Mouse (Mus musculus) left cerebral cortex, adult 2 months (tissue): ENCODE measurements around the gene Olfr1508. TPM values are rescaled to one million over a fixed set of nuclear protein-coding genes. Genes with fewer than 3 reads are reported as not detected.
"Not testable (repeated sequence)": the region's sequence is repeated elsewhere in the genome, so short reads cannot be mapped to it uniquely, and the experiment has no call there.

Experiments
- DNase-seq, 2 experiments: peaks; one replicate each; pipeline ENCODE4 v3.0.0; 2021 to 2022; ENCODE audit warnings: low spot score in 2 of 2, mixed read lengths in 1 of 2; ENCODE audit errors: extremely low spot score in 1 of 2
- H3K27ac ChIP-seq: fragments of 200-600 bp; 2 replicates; pipeline ENCODE4 v1.8.1; 2022
- H3K4me3 ChIP-seq: fragments of 200-600 bp; 2 replicates; pipeline ENCODE4 v1.8.1; 2022
- CTCF ChIP-seq: fragments of 200-600 bp; IDR thresholded peaks from 2 replicates; pipeline ENCODE4 v1.8.1; 2022; ENCODE audit warnings: antibody characterized with exemption, mild to moderate bottlenecking, moderate library complexity
- intact Hi-C: fragments of 180-260 bp; cut with DNase I; formaldehyde crosslinking; loops from one replicate; pipeline ENCODE4 v1.15.1; 2025
- long read RNA-seq, 2 experiments: library from polyadenylated mRNA; stranded (forward); transcript quantifications; one replicate each; pipeline ENCODE4 v2.0.0; 2021; ENCODE audit warnings: borderline mapping rate in 2 of 2
- total RNA-seq, 2 experiments: library from RNA; stranded (reverse); gene quantifications; 2 replicates each; pipeline ENCODE4 v1.2.3; 2021

Olfr1508 gene
- total RNA-seq, result not detected
- long read RNA-seq, experiment 1, result 0 reads
- long read RNA-seq, experiment 2, result 0 reads

DNA sequence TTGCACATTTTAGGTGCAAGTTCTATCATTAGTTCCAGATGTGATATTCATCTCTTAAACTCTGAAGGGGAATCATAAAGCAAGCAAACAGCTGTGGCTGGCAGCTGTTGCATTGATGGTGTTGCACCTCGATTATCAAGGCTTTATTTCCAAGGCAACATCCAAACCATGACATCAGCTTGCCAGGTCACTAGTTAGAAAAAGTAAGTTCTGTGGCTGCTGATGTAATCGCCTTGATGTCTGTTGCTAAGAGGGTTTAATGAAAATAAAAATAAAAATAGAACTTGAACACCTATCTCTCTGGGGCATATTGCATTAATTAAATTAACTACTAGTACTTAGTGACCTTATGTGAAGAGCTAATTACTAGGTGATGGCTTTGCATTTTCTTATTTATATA, at the start of gene Olfr1508:
TSS of gene Olfr1508 (minus strand) at position 101 of the 400 bp plus-strand sequence.
- no peak for DNase-seq
- intact Hi-C loops, result no loop called here

DNA sequence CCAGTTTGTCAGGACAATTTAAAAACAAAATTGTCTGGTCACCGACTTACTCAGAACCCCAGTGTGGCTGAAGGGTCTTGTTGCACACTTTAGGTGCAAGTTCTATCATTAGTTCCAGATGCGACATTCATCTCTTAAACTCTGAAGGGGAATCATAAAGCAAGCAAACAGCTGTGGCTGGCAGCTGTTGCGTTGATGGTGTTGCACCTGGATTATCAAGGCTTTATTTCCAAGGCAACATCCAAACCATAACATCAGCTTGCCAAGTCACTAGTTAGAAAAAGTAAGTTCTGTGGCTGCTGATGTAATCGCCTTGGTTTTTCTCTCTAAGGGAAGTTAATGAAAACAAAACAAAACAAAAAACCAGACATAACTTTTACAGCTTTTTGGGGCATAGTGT, 28.2 kb upstream of the Olfr1508 start, which contains the start of gene Olfr1507:
TSS of gene Olfr1507 (minus strand) at position 234 of the 400 bp plus-strand sequence.
- Histone ChIP-seq H3K4me3 (no peak within 1 kb of the TSS), H3K27ac (no peak within 1 kb of the TSS)
- intact Hi-C loops, result no loop called here
- TF ChIP-seq CTCF, result no peak
- no peak for DNase-seq

More for the DNA sequence above, at the start of gene Olfr1508:
- no peak for TF ChIP-seq CTCF
- no peak within 1 kb of the TSS for H3K27ac ChIP-seq
- H3K4me3 ChIP-seq, result no peak within 1 kb of the TSS

DNA sequence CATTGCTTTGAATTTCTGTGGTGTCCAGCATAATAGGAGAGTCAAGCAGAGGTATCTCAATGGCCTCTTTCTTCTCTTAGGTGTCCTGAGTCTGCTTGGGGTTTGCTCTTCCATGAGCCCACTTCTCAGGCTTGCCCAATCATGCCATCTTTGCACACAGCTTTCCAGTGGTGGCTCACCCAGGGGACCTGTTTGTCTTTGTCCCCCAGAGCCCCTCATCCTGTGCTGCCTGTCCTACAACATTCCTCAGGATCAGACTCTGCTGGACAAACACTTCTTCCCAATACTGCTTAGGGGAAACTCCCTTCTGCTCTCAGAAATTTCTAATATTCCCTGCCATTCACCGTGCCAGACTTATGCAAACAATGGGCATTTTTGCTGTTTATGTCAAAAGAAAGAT, 1.6 kb downstream of the Olfr1508 start:
- intact Hi-C loops, result no loop called here
- no peak for DNase-seq
- no peak overlapping the region for H3K27ac ChIP-seq
- H3K4me3 ChIP-seq, result no peak overlapping the region
- no peak for TF ChIP-seq CTCF

DNA sequence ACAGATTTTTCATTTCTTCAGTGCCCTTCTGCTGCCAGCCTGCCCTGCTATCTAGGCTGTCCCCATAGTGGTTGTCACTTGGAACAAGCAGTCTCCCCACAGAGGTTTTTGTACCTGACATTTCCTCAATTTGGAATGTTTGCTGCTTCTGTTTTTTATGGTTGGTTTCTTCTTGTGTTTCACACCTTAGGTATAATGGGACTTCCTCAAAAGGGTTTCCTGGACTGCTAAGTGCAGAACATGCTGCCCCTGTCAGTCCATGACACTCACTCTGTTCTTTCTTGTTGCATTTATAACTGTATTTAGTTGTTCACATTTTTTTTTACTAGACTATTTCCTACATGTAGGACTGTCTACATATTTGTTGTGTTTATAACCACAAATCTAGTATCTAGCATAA, 5.4 kb downstream of the Olfr1508 start:
- Histone ChIP-seq H3K4me3 (no peak overlapping the region), H3K27ac (no peak overlapping the region)
- DNase-seq, result no peak
- intact Hi-C loops, result no loop called here
- no peak for TF ChIP-seq CTCF

DNA sequence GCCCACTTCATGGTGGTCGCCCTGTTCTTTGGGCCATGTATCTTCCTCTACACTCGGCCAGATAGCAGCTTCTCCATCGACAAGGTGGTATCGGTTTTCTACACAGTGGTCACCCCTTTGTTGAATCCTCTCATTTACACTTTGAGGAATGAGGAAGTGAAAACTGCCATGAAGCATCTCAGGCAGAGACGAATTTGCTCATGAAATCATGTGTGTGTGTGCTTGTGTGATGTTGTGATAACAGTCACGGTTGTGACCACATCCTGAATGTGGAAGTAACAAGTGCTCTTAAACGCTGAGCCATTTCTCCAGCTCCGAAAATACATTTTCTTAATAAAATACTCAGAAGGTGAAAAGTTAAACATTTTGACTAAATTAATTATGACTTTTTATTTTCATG, 16.2 kb downstream of the Olfr1508 start:
- DNase-seq, result no peak
- intact Hi-C loops, result no loop called here
- no peak for TF ChIP-seq CTCF
- no peak overlapping the region for H3K27ac ChIP-seq
- H3K4me3 ChIP-seq, result no peak overlapping the region

DNA sequence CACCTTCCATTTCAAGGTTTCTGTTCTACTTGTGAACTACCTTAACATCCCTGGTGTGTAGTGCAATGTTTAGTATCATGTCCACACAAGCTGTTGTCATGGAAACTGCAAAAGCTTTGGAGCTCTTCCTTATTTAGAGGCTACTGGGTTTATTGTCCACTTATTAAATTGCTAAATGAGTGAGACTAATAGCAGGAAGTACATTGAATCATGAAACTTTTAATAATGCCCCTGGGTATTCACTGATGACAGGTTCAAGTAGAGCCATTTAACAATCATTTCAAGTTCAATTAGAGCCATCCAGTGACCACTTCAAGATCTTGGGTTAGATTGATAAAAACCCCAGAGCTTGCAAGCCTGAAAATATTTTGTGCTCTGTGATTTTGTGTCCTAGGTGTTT, 24.6 kb downstream of the Olfr1508 start, which contains the start of gene Olfr1509:
TSS of gene Olfr1509 (plus strand) at position 301 of the 400 bp plus-strand sequence.
- intact Hi-C loops, result no loop called here
- Histone ChIP-seq H3K27ac (no peak within 1 kb of the TSS), H3K4me3 (no peak within 1 kb of the TSS)
- DNase-seq, result no peak
- TF ChIP-seq CTCF, result no peak

DNA sequence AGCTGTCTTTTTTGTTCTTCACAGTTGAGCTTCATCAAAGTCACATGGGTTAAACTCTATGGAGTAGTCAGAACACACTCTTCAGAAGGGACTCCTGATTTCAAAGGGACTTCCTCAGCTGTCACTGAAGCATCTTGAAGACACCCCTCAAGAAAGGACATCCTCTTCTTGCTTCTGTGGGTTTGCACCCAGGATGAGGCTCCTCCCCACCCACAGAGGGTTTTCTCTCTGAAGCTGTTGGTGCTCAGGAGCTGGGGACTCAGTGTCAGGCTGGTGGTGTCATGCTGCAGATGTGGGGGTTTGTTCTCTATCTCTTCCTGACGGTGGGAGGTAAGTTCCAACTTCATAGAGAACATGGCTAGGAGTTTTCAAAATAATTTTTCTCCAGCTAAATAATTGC, 39.6 kb downstream of the Olfr1508 start:
- Histone ChIP-seq H3K4me3 (no peak overlapping the region), H3K27ac (no peak overlapping the region)
- TF ChIP-seq CTCF, result no peak
- no peak for DNase-seq
- intact Hi-C loops, result no loop called here

DNA sequence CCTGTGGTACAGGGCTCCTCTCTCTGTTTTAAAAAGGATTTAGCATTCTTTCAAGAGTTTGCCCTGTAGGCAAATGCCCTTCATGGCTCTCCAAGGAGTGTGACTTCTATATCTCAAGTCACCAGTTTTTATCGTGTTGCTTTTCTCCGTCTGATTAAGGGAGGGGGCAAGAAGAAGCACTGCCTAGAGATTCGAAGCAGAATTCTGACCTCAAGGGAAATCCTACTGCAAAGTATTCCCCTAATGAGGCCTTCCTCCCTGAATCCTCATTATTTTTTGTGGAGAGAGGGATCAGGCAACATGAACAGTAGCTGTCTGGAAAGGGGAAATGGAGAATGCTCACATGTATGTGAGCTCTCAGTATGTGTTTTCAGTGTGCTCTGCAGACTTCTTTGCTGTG, 53.0 kb downstream of the Olfr1508 start, which contains the start of gene Olfr1510:
TSS of gene Olfr1510 (minus strand) at position 101 of the 400 bp plus-strand sequence.
- no peak for DNase-seq
- Histone ChIP-seq H3K4me3 (no peak within 1 kb of the TSS), H3K27ac (no peak within 1 kb of the TSS)
- TF ChIP-seq CTCF, result no peak
- intact Hi-C loops, result no loop called here

DNA sequence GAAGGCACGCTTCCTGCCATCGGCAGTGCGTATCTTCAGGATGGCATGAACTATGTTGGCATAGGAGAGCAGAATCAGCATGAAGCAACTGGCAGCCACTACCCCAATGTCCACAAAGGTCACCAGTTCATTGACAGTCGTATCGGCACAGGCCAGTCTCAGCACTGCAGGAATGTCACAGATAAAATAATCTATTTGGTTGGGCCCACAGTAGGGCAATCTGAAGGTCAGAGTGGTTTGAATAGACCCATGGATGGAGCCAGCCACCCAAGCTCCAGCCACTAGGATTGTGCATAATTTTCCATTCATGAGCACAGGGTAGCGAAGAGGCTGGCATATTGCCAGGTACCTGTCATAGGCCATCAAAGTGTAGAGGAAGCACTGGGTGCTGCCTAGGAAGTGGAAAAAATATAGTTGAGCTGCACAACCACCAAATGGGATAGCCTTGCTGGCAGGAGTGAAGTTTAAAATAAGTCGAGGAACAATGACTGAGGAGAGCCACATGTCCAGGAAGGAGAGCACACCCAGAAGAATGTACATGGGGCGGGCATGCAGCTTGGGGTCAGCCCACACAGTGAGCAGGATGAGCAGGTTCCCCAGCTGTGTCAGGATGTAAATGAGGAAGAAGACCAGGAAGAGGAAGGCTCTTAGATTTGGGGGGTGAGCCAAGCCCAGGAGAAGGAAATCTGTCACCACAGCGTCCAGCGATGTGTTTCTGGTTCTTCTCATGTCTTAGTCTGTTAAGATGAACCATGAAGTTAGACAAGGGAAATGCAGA, 57.0 kb downstream of the Olfr1508 start:
- H3K27ac ChIP-seq, DNase-seq, H3K4me3 ChIP-seq, intact Hi-C loops: not testable (repeated sequence)

Other genes starting within 250 kb of the Olfr1508 start
- 100 to 1,000 TPM; 115 to 122 TPM for gene Chd8, start 209.7 kb downstream of the Olfr1508 start, total RNA-seq
- 10 to 100 TPM; 62.6 to 66.0 TPM for gene Tox4, start 188.3 kb downstream of the Olfr1508 start, total RNA-seq
- 10 to 100 TPM; 35.8 to 37.2 TPM for gene Rab2b, start 187.9 kb downstream of the Olfr1508 start, total RNA-seq
- gene Mettl3, start 162.4 kb downstream of the Olfr1508 start, total RNA-seq, result 10 to 100 TPM; 37.4 to 44.7 TPM
- gene Sall2, start 138.7 kb downstream of the Olfr1508 start, total RNA-seq, result 10 to 100 TPM; 31.9 to 33.0 TPM
- gene Olfr1513, start 111.1 kb downstream of the Olfr1508 start, total RNA-seq, result not detected
- not detected for gene Olfr1512, start 88.3 kb downstream of the Olfr1508 start, total RNA-seq
- gene Olfr1511, start 70.1 kb downstream of the Olfr1508 start, total RNA-seq, result not detected
- not detected for gene Olfr1510, start 53.1 kb downstream of the Olfr1508 start, total RNA-seq
- not detected for gene Olfr1509, start 24.5 kb downstream of the Olfr1508 start, total RNA-seq
- gene Olfr1507, start 28.3 kb upstream of the Olfr1508 start, total RNA-seq, result not detected